Mouse (Mus musculus) adrenal gland, adult 18-20 months (tissue): ENCODE results near the gene Adam8. TPM values are rescaled to one million over a fixed set of nuclear protein-coding genes. Genes with fewer than 3 reads are reported as not detected.

Experiments used
- DNase-seq, 2 experiments: peaks; one replicate each; pipeline ENCODE4 v3.0.0; 2021 to 2022; ENCODE audit warnings: low spot score in 2 of 2
- long read RNA-seq, 2 experiments: library from polyadenylated mRNA; stranded (forward); transcript quantifications; one replicate each; pipeline ENCODE4 v2.0.0; 2021
- total RNA-seq, 2 experiments: library from RNA; stranded (reverse); gene quantifications; 1 replicate in 1 of 2; 2 replicates in 1 of 2; pipeline ENCODE4 v1.2.3; 2021

Gene Adam8
- total RNA-seq: 1 to 10 TPM; 1.9 to 6.9 TPM
- long read RNA-seq, experiment 1, partial matches to known transcripts: 0 of 4 reads
- long read RNA-seq, experiment 1, other reads (novel, unspliced or antisense): 1 of 4 reads
- long read RNA-seq, experiment 2: 0 reads

- DNase-seq: peak in 1 of 2 experiments; percentile 30
These were observed at the start of gene Adam8 for GRCm38 (mm10) chr7:139992406-139992805. Adam8 (minus strand) TSS chr7:139992562.

- no peak for DNase-seq
These were observed 44.8 kb upstream of the Adam8 start for GRCm38 (mm10) chr7:140037171-140037555.

- peak; percentile 91 to 94 for DNase-seq
These were observed 44.2 kb upstream of the Adam8 start, which contains the start of the genes Zfp511 and Tubgcp2 for GRCm38 (mm10) chr7:140036281-140037170. Zfp511 (plus strand) TSS chr7:140036391. Tubgcp2 (minus strand) TSS chr7:140036669.

GRCm38 (mm10) chr7:140035456-140035855, 43.1 kb upstream of the Adam8 start:
- no peak for DNase-seq

- no peak for DNase-seq
These were observed 41.0 kb upstream of the Adam8 start for GRCm38 (mm10) chr7:140033386-140033785.

GRCm38 (mm10) chr7:140032366-140032765, 40.0 kb upstream of the Adam8 start:
- no peak for DNase-seq

GRCm38 (mm10) chr7:140031771-140032170, 39.4 kb upstream of the Adam8 start:
- no peak for DNase-seq

GRCm38 (mm10) chr7:140011336-140011735, 19.0 kb upstream of the Adam8 start:
- DNase-seq: no peak

GRCm38 (mm10) chr7:140007781-140008180, 15.4 kb upstream of the Adam8 start:
- DNase-seq: no peak

GRCm38 (mm10) chr7:140006861-140007611, 14.7 kb upstream of the Adam8 start:
- DNase-seq: no peak

GRCm38 (mm10) chr7:140004666-140005065, 12.3 kb upstream of the Adam8 start:
- DNase-seq: no peak

GRCm38 (mm10) chr7:140001086-140001740, 8.9 kb upstream of the Adam8 start:
- no peak for DNase-seq

- DNase-seq: no peak
These were observed 6.5 kb upstream of the Adam8 start for GRCm38 (mm10) chr7:139998691-139999350.

- DNase-seq: peak; percentile 56 to 65
These were observed 2.3 kb upstream of the Adam8 start for GRCm38 (mm10) chr7:139994676-139995075.

- DNase-seq: no peak
These were observed 1.8 kb upstream of the Adam8 start for GRCm38 (mm10) chr7:139994202-139994601.

GRCm38 (mm10) chr7:139993532-139993931, 1.2 kb upstream of the Adam8 start:
- DNase-seq: no peak

GRCm38 (mm10) chr7:139990864-139991394, 1.4 kb downstream of the Adam8 start:
- no peak for DNase-seq

GRCm38 (mm10) chr7:139988272-139988671, 4.1 kb downstream of the Adam8 start:
- no peak for DNase-seq

GRCm38 (mm10) chr7:139984505-139984904, 7.9 kb downstream of the Adam8 start:
- no peak for DNase-seq

GRCm38 (mm10) chr7:139982058-139982457, 10.3 kb downstream of the Adam8 start:
- no peak for DNase-seq
